11 mouse cellular contexts compared by ENCODE assay signal in the genomic region with DNA sequence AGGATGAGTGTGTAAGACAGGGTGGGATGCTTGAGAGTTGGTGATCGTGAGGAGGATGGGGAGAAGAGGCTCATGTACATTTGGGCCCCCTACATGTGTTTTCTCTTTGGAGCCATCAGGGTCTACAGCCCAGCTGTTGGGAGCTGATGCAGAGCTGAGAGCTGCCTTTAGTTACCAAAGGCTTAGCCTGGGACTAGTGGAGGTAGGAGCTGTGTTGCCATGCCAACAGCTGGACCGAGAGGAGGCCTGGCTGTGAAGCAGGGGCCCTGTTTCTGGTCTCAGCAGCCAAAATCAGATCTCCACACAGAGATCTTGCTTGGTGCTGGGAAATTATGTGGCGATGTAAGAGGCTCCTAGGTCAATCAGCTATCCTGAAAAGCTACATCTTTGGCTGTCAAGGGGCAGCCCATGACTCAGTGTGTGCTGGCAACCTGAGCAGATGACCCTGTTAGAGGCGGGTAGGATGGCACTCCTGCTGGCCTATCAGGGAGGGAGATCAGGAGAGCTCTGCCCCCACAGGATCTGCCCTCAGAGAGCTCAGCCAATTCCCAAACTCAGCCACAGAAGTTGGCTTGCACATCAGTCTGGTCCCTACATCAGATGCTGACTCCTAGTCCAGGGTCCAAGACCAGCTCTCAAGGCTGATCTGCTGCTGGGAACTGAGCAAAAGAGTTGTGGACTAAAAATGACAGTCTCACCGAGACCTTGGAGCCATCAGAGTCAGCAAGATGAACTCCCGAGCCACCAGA. TPM values are rescaled to one million over a fixed set of nuclear protein-coding genes. Genes with fewer than 3 reads are reported as not detected.
DNase-seq lines count a peak whose midpoint lies in the region; ATAC-seq lines count a peak whose summit lies in the region.
"Had no signal": no experiment of that assay in that cellular context is flagged by ENCODE, and none has a peak within 500 bp of the region (broad histone marks: within the 10 kb centered on the region; RNA-seq: fewer than 3 reads in every experiment).

No protein-coding gene starts in this region.

- ATAC-seq in heart, embryonic 13.5 days (ENCODE audit: extremely low read depth, insufficient number of reproducible peaks, low FRiP score, low TSS enrichment): no peak
- ATAC-seq in megakaryocyte progenitor cell, adult 5-6 weeks (replicated peaks; ENCODE audit: poor library complexity): peak; percentile 18; the same call in 1 of the 2 replicates
- ATAC-seq in CD4-positive, CD25-positive, alpha-beta regulatory T cell, adult 4 months: no peak

- peak overlapping the region; percentile 70 for H3K27ac ChIP-seq in heart, embryonic 13.5 days (replicated peaks)
- 0 out of 2 replicates have a peak overlapping the region, but pooled peaks have one; percentile 17 for H3K27ac ChIP-seq in brown adipose tissue, adult 24 weeks (replicated peaks; ENCODE audit: low read depth, low read length)
- H3K27ac ChIP-seq: kidney, postnatal 0 days had no signal

- 35% methylated on average over 6 of the region's 6 CpGs for WGBS in heart, embryonic 13.5 days

- no peak overlapping the region for H3K4me3 ChIP-seq in heart, embryonic 13.5 days
- no peak overlapping the region for H3K4me3 ChIP-seq in brown adipose tissue, adult 24 weeks (ENCODE audit: insufficient read depth, low read depth, low read length)

- no peak for DNase-seq in heart, postnatal 10 days
- peak; percentile 63 for DNase-seq in 416B (ENCODE audit: low read depth)
- DNase-seq in layer of hippocampus, postnatal 25 days (ENCODE audit: extremely low spot score in 1 of 2, low spot score in 1 of 2): no peak
- DNase-seq in left cerebral cortex, postnatal 36 days (ENCODE audit: low spot score in 2 of 2): no peak
- DNase-seq: thymus, postnatal 25 days had no signal

- H3K9me3 ChIP-seq in heart, embryonic 13.5 days: no peaks in the 10 kb centered on the region

- H3K4me2 ChIP-seq in heart, embryonic 13.5 days: peak overlapping the region; percentile 33; the same call in 1 of the 2 replicates
- H3K4me2 ChIP-seq: lung, embryonic 14.5 days had no signal

- peak overlapping the region; percentile 45; the same call in 1 of the 2 replicates for H3K9ac ChIP-seq in heart, embryonic 13.5 days
- H3K9ac ChIP-seq: lung, embryonic 14.5 days had no signal

- H3K27me3 ChIP-seq in heart, embryonic 13.5 days (replicated peaks): no peaks in the 10 kb centered on the region

- no peaks in the 10 kb centered on the region for H3K36me3 ChIP-seq in heart, embryonic 13.5 days

- intact Hi-C loops in heart, postnatal 10 days (cut with DNase I): no loop called here
- intact Hi-C loops in left cerebral cortex, postnatal 36 days (cut with DNase I): no loop called here

- H3K4me1 ChIP-seq in heart, embryonic 13.5 days: peaks cover 55% of the 10 kb centered on the region
- H3K4me1 ChIP-seq in brown adipose tissue, adult 24 weeks (ENCODE audit: control insufficient read depth, insufficient read depth, insufficient read length, low read length): peaks cover 5% of the 10 kb centered on the region; the same call in 1 of the 2 replicates

RNA-seq across cellular contexts. Expression of gene Lrrc74a, which starts 56.1 kb away (rescaled TPM):
- not detected in 2 replicates for polyA plus RNA-seq in heart, embryonic 13.5 days (2015; fragmentation: Nextera tagmentation; extraction: Ambion mirVana)
- total RNA-seq in heart, postnatal 10 days (2021): not detected
- polyA plus RNA-seq in brown adipose tissue, adult 24 weeks (2012; ENCODE audit: insufficient read depth, insufficient read length, missing spikeins): not detected in 2 replicates
- total RNA-seq in megakaryocyte progenitor cell, adult 5-6 weeks (2015): not detected in 2 replicates
- not detected in 2 replicates for total RNA-seq in megakaryocyte progenitor cell, adult 5-6 weeks (2017)
- not detected for polyA plus RNA-seq in CD4-positive, CD25-positive, alpha-beta regulatory T cell, adult 4 months (2017; shearing (Covaris generic))
- not detected for total RNA-seq in layer of hippocampus, postnatal 25 days (2021)
- total RNA-seq in left cerebral cortex, postnatal 36 days (2021): not detected
- polyA plus RNA-seq: kidney, postnatal 0 days; lung, embryonic 14.5 days had no signal
